Mouse (Mus musculus) brain, embryonic 14.5 days (tissue): ENCODE data around the gene Catsperz.

Source experiments
- CTCF ChIP-seq: fragments of 200-500 bp; IDR thresholded peaks from 2 replicates; pipeline ENCODE4 v1.5.1; 2012; ENCODE audit warnings: inconsistent platforms, mild to moderate bottlenecking, moderate library complexity, borderline replicate concordance; ENCODE audit not compliant: insufficient read depth, insufficient read length; ENCODE audit errors: extremely low read depth
- POLR2A ChIP-seq: fragments of 200-500 bp; IDR thresholded peaks from 2 replicates; pipeline ENCODE4 v1.6.1; 2012; ENCODE audit warnings: mild to moderate bottlenecking, inconsistent platforms, borderline replicate concordance; ENCODE audit not compliant: poor library complexity, insufficient read depth, insufficient read length, severe bottlenecking; ENCODE audit errors: extremely low read depth

- TF ChIP-seq CTCF (no peak), POLR2A (no peak)
Observed at GRCm38 (mm10) chr19:6909021-6909420, 16.2 kb downstream of the Catsperz start.
